Mouse (Mus musculus): ENCODE data around the gene Dst.

DNA sequence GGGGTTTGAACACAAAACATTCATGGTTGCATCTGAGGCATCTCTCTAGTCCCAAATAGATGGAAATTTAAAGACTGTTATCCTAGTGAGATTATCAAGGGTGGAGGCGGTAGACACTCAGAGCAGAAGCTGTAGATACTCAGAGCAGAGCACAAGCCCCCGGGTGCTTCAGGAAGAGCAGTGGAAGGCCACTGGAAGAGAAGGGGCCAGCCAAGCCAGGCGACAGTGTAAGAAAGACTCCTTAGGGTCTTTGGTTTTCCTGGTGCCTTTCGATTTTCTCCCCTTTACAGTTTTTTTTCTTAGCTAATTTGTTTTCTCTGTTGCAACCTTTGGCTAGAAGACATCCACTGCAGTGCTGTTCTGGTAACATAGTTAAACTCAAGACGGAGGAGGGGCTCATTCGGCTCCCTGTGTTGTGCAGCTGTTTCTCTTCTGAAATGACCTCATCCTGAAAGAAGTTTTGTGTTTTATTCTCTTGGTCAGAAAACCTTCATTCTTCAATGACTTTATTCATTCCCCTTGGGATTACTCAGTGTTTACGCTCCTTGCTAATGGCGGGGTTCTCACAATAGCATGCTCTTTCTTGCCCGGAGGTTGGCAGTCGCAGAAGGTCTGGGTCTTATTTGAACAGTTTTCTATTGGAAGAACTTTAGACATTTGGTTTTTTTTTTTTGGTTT is 242.5 kb downstream of the Dst start:
- TF ChIP-seq POLR2A (IDR thresholded peaks at IDR 0.05; ENCODE audit: borderline replicate concordance, control insufficient read depth, low read depth, low read length) (no peak), CTCF (IDR thresholded peaks at IDR 0.05; ENCODE audit: control insufficient read depth, insufficient read depth, low read length) (no peak)
